Mouse (Mus musculus) heart, adult 11 months (tissue): Measurements from ENCODE around the gene Gm4881.

Experiments used
- DNase-seq: peaks from one replicate; pipeline ENCODE4 v3.0.0; 2022

Gene Gm4881

GRCm38 (mm10) chr7:24892125-24892583 lies 52.1 kb downstream of the Gm4881 start:
- DNase-seq: peak; percentile 82

- DNase-seq: peak; percentile 75
Measured at GRCm38 (mm10) chr7:24891241-24892124, 52.8 kb downstream of the Gm4881 start.

DNA sequence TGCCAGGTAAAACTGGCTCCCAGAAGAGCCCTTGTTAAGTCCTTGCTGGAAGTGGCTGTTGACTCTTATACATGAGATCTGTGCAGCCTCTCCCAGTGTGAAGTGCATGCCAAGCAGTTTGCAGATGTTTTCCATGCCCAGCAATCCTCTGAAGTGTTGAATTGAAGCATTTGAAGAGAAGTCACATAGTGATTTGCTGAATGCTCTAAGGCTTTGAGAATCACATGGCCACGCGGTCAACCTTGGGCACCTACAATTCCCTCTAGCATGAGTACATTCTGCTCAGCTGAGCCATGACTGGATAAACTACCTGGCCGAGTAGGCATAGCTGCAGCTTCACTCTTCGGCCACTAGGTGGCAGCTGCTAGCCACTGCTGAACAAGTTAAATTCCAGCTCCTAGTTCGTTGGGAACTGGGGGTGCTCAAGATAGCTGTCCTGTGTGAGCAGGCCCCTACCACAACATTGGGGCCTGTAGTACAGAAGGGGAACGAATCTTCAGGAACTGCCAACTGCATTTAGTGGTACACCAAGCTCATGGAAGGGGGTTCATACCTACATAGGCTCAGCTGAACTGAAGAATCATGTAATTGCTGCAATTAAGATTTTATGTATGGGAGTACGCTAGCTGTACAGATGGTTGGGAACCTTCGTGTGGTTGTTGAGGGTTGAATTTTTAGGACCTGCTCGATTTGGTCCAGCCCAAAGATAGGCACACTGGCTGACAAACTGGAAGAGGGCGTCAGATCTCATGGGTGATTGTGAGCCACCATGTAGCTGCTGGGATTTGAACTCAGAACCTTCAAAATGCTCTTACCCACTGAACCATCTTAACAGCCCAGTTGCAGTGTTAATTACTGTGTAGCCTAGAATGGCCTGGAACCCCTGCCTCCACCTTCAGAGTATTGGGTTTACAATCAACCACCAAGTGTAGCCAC lies 53.7 kb downstream of the Gm4881 start:
- peak; percentile 94 for DNase-seq

DNA sequence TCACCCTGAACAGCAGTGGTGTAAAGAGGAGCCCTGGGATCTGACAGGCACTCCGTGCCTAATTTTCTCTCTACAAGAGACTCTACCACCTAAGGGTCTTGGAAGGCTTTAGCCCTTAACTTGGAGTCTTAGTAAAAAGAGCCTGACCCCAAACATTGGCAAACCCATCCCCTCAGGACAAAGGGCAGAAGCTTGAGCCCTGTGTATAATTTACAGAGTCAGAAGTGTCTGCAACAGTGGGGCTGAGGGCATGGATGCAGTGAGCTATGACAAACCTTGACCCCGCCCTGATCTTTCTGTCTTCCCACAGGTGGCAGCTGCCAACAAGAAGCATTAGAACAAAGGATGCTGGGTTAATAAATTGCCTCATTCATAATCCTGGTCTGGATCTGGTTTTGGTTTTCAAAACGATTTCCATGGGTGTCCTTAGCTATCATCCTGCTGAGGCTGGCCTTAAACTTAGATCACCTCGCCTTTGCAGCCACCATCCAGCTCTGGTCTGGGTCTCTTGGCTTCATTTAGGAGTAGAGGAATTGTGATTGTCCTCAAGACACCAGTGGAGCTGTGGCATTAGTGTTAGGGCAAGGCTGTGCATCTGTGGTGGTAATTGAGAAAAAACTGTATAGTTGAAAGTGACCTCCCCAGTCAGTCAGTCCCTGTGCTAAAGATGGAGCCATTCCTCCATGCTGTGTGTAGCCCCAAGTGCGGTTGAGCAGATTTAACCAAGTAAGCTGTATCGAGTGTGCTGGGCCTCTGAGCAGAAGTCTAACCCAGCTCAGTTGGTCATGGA lies 54.7 kb downstream of the Gm4881 start:
- peak; percentile 79 for DNase-seq

- peak; percentile 64 for DNase-seq
Measured at GRCm38 (mm10) chr7:24887096-24887495, 57.2 kb downstream of the Gm4881 start.

DNA sequence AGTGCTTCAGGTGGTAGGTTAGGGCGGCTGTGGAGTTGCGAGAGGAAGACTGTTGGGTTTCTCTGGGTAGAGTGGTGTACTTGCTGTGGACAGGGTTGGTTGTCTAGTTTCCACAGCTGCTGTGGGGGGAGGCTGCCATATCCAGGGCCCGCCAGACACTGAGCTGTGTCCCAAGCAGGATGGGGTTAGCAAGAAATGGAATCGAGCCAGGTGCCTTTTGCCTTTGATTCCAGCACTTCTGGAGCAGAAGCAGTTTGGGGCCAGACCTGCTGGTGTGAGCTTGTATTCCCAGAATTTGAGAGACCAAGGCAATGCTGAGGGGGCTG lies 58.0 kb downstream of the Gm4881 start:
- DNase-seq: peak; percentile 91

DNA sequence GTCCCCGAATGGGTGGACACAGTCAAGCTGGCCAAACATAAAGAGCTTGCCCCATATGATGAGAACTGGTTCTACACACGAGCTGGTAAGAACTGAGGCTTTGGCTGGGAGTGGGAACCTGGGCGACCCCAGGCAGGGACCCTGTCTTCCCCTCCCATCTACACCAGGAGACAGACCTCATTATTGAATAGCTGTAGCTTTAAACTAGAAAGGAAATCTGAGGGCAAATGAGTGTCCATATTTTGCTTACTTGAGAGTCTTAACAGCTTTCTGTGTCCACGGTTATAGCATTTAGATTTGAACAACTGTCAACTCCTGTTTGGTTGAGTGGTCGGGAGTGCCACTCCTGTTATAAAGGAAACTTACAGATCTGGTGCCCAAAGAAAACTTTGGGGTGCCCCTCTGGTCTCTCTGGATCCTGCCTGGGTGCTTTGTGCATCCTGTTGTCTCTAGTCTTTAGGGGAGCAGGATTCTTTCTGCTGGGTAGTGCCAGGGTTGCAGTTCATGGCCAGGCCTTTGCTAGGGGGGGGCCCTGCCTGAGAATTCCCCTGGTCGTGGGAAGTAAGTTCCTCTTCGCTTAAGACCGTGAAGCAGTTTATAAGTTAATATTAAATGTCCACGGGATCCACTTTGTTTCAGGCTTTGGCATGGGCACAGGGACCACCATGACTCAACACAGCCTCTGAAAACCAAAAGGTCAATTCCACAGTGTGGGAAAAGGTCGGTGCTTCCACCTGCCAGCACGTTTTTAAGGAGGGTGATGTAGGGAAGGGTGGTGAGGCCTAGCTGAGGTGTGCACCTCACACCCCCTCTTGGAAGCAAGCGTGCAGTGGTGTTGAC lies 58.6 kb downstream of the Gm4881 start:
- DNase-seq: peak; percentile 86

DNA sequence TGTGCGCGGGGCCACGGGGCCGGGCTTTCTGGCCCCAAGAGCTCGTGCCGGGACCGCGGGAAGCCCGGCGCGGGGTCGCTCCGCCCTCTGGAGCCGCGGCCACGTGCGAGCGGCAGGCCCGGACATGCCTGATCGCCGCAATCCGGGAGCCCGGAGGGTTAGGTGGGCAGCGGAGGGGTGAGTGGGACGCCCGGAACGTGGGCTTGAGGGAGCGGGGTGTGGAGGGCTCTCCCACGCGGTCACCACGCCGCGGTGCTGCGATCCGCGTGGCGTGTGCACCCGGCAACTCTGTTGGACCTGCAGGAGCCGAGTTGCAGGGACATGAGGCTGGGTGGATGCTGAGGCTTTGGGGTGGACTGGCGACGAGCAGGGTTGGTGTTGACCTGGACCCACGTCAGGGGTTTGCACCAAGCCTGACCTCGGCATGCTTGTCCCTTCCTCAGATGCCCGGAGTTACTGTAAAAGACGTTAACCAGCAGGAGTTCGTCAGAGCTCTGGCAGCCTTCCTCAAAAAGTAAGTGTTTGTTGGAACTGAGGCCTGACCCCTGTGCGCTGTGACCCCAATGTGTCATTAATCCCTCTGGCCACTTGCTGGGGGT lies 59.5 kb downstream of the Gm4881 start:
- DNase-seq: no peak

DNA sequence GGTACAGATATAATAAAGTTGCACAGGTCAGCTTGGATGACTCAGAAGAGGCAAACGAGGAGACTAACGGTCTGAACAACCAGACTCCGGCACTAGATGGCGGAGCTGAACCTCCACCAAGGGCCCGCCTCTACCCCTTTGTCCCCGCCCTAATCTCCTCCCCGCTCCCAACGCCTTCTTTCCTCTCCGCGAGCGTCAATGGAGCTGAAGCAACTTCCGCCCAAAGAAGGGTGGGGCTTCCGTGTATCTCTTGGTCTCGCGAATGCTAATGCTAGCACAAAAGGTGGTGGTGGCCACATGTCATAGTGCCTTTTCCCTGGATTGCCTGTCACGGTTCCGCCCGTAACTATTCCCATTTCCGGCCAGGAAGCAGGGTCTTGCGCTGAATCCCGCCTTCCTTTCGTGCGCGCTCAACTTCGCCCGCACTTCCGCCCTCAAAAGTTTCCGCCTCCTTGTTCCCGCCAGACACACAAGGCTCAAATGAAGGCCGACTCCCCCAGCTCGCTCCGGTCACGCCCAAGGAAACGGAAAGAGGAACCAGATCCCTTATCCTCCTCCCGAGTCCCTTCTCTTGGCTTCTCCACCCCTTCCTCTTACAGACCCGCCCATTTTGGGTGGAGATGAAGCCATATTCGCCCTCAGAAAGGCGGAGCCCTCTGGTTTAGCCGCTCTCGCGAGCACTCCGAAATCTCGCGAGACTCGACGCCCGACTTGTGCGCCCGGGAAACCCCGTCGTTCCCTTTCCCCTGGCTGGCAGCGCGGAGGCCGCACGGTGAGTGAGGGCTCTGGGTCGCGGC lies 60.2 kb downstream of the Gm4881 start, which contains the start of gene Rps19:
Rps19 (plus strand) TSS at position 476 of the 797 bp plus-strand sequence.
- peak; percentile 100 for DNase-seq

GRCm38 (mm10) chr7:24882416-24883199 lies 61.7 kb downstream of the Gm4881 start:
- peak; percentile 83 for DNase-seq

DNA sequence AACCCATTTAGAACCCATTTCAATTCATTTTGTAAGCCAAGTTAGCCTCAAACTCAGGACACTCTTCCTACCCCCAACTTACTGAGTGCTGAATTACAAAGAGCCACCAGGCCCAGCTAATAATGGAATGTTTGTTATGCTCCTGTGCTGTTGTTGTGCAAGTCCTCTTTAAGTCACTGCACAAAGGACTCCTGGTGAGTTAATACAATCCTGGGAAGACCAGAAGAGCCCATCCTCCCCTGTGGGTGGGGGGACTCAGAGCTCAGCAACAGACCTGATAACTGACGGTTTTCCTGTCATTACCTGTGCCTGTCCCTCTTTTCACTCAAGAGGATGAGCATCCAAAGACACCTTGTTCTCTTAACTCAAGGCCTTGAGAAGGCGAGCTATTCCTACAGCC lies 64.7 kb downstream of the Gm4881 start:
- DNase-seq: no peak

DNA sequence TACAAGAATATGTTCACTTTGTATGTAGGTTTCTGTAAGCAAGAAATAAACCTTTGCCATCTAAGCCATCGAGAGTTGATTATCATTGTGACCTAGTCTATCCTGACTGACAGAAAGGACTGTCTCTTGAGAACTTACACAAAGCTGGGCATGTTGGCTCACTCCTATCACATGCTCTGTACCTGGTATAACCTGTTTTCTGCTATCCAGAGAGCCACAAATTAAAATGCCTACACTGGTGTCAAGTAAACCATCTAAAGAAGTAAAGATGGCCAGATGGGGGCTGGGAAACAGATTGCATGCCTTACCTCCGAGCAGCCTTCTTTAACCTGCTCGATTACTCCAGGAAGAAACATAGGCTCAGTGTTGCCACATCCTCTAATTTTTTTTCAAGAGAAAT lies 66.7 kb downstream of the Gm4881 start:
- no peak for DNase-seq
